Mouse (Mus musculus): ENCODE measurements around the gene Acp2. TPM values are rescaled to one million over a fixed set of nuclear protein-coding genes. Genes with fewer than 3 reads are reported as not detected.

Acp2 gene
- polyA plus RNA-seq, 1 experiment from 2014 or later, result 20.4 TPM

GRCm38 (mm10) chr2:91186208-91186607 is 16.5 kb upstream of the Acp2 start:
- H3K9me3 ChIP-seq (ENCODE audit: control insufficient read depth, low read length), result no peaks in the 10 kb centered on the region
- no peak for ATAC-seq
- no peak overlapping the region for H3K27ac ChIP-seq (ENCODE audit: low read length)
- H3K4me2 ChIP-seq (ENCODE audit: low read depth, low read length), result no peak overlapping the region
- 52% methylated on average over 1 of the region's 1 CpGs for WGBS
- no peaks in the 10 kb centered on the region for H3K27me3 ChIP-seq (replicated peaks; ENCODE audit: control insufficient read depth, insufficient read depth, low read length)
- H3K4me1 ChIP-seq (ENCODE audit: control insufficient read depth, insufficient read depth, low read length), result peaks cover 4% of the 10 kb centered on the region
- no peaks in the 10 kb centered on the region for H3K36me3 ChIP-seq (ENCODE audit: control insufficient read depth, insufficient read depth, low read length)
- no peak overlapping the region for H3K9ac ChIP-seq (ENCODE audit: low read depth, low read length)
- no peak overlapping the region for H3K4me3 ChIP-seq (ENCODE audit: low read length)

DNA sequence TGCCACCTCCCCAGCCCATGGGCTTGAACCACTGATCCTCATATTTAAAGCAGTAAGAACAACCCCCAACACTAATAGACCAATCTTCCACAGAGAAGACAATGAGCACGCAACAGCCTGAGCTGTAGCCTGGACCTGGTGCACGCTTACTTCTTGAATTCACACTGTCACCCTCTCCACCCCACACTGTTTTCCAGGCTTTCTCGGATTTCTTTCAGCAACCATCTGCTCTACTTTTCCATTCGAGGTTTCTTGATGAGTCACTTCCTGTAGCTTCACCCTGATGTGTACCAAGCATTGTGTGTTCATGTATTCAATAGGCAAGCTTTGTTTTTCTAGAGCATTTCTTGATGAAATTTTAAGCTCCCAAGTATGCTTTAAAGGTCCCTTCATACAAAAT is 15.3 kb upstream of the Acp2 start:
- Histone ChIP-seq H3K27ac (ENCODE audit: low read length) (no peak overlapping the region), H3K4me1 (ENCODE audit: control insufficient read depth, insufficient read depth, low read length) (no peaks in the 10 kb centered on the region), H3K4me2 (ENCODE audit: low read depth, low read length) (no peak overlapping the region), H3K9me3 (ENCODE audit: control insufficient read depth, low read length) (no peaks in the 10 kb centered on the region), H3K9ac (ENCODE audit: low read depth, low read length) (no peak overlapping the region), H3K27me3 (replicated peaks; ENCODE audit: control insufficient read depth, insufficient read depth, low read length) (no peaks in the 10 kb centered on the region), H3K4me3 (ENCODE audit: low read length) (no peak overlapping the region), H3K36me3 (ENCODE audit: control insufficient read depth, insufficient read depth, low read length) (no peaks in the 10 kb centered on the region)
- WGBS, result 55% methylated on average over 4 of the region's 4 CpGs
- no peak for ATAC-seq

DNA sequence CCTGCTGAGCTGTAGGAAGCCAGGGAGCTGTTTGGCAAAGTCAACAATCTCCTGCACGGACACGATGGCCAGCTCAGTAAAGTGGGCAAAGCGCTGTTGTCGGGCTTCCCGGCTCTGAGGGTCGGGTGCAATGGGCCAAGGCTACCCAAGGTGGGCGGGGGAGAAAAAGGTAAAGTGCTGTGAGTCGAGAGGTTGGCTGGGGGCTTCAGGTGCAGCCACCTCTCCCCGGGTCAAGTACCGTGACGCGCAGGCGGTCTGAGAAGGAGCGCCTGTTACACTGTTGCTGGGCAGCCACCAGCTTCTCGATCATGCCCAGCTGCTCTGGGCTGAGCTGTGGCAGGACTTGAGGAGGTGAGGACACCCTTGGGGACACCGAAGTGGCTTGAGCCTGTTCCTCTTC is 12.2 kb upstream of the Acp2 start:
- Histone ChIP-seq H3K4me1 (ENCODE audit: control insufficient read depth, insufficient read depth, low read length) (peaks cover 11% of the 10 kb centered on the region), H3K4me3 (ENCODE audit: low read length) (no peak overlapping the region), H3K27me3 (replicated peaks; ENCODE audit: control insufficient read depth, insufficient read depth, low read length) (no peaks in the 10 kb centered on the region), H3K4me2 (ENCODE audit: low read depth, low read length) (no peak overlapping the region), H3K9me3 (ENCODE audit: control insufficient read depth, low read length) (no peaks in the 10 kb centered on the region), H3K27ac (ENCODE audit: low read length) (no peak overlapping the region), H3K36me3 (ENCODE audit: control insufficient read depth, insufficient read depth, low read length) (no peaks in the 10 kb centered on the region), H3K9ac (ENCODE audit: low read depth, low read length) (no peak overlapping the region)
- ATAC-seq, result no peak
- 84% methylated on average over 16 of the region's 16 CpGs for WGBS

- peak; percentile 94 for ATAC-seq
- peak overlapping the region; percentile 64 for H3K9ac ChIP-seq (ENCODE audit: low read depth, low read length)
Observed at GRCm38 (mm10) chr2:91194624-91195332, 7.9 kb upstream of the Acp2 start.

DNA sequence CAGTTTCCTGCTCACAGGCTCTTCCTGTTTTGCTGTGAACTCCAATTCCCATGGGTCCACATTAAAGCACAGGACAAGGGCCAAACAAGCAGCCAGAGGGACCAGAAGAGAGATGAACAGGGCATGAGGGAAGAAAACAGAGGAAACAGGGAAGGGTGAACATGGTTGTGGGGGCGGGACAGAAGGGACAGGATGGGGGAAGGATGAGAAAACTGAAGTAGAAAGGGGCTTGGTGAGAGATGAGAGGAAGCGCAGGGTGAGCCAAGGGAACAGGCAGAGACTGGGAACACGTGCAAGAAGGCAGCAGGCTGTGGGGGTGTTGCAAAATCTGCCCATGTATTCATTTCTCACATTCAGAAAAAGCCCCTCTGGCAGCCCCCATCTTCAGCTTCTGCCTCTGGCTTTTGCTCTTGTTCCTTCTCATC is 6.1 kb upstream of the Acp2 start:
- H3K27ac ChIP-seq (ENCODE audit: low read length), result no peak overlapping the region
- H3K27me3 ChIP-seq (replicated peaks; ENCODE audit: control insufficient read depth, insufficient read depth, low read length), result no peaks in the 10 kb centered on the region
- 65% methylated on average over 3 of the region's 3 CpGs for WGBS
- H3K9me3 ChIP-seq (ENCODE audit: control insufficient read depth, low read length), result no peaks in the 10 kb centered on the region
- no peaks in the 10 kb centered on the region for H3K36me3 ChIP-seq (ENCODE audit: control insufficient read depth, insufficient read depth, low read length)
- no peak for ATAC-seq
- no peak overlapping the region for H3K9ac ChIP-seq (ENCODE audit: low read depth, low read length)
- no peak overlapping the region for H3K4me2 ChIP-seq (ENCODE audit: low read depth, low read length)
- H3K4me3 ChIP-seq (ENCODE audit: low read length), result no peak overlapping the region
- H3K4me1 ChIP-seq (ENCODE audit: control insufficient read depth, insufficient read depth, low read length), result peaks cover 14% of the 10 kb centered on the region

More at GRCm38 (mm10) chr2:91194624-91195332, 7.9 kb upstream of the Acp2 start:
- H3K9me3 ChIP-seq (ENCODE audit: control insufficient read depth, low read length), result no peaks in the 10 kb centered on the region
- peak overlapping the region; percentile 71 for H3K4me2 ChIP-seq (ENCODE audit: low read depth, low read length)
- H3K27ac ChIP-seq (ENCODE audit: low read length), result peak overlapping the region; percentile 75
- WGBS, result 3% methylated on average over 27 of the region's 27 CpGs
- H3K4me1 ChIP-seq (ENCODE audit: control insufficient read depth, insufficient read depth, low read length), result peaks cover 12% of the 10 kb centered on the region
- no peaks in the 10 kb centered on the region for H3K36me3 ChIP-seq (ENCODE audit: control insufficient read depth, insufficient read depth, low read length)
- no peaks in the 10 kb centered on the region for H3K27me3 ChIP-seq (replicated peaks; ENCODE audit: control insufficient read depth, insufficient read depth, low read length)
- H3K4me3 ChIP-seq (ENCODE audit: low read length), result peak overlapping the region; percentile 48

DNA sequence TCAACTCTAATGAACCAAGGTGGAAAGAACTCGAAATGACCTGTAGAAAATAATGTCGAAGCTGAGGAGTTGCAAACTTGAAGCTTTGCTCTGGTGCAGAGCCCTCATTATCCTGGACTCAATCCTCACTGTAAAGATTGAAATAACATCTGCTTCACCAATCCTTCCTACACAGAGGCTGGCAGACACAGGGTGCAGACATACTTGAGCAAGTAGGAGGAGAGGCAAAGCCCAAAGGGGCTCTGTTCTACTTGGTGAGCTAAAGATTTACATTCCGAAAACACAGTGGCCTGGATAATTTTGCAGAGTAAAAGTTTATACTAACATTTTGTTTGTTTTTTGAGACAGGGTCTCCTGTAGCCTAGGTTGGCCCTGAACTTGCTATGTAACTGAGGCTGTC is 3.8 kb upstream of the Acp2 start:
- WGBS, result 85% methylated on average over 3 of the region's 3 CpGs
- no peak for ATAC-seq
- Histone ChIP-seq H3K36me3 (ENCODE audit: control insufficient read depth, insufficient read depth, low read length) (no peaks in the 10 kb centered on the region), H3K4me1 (ENCODE audit: control insufficient read depth, insufficient read depth, low read length) (peaks cover 24% of the 10 kb centered on the region), H3K27ac (ENCODE audit: low read length) (no peak overlapping the region), H3K27me3 (replicated peaks; ENCODE audit: control insufficient read depth, insufficient read depth, low read length) (no peaks in the 10 kb centered on the region), H3K4me3 (ENCODE audit: low read length) (no peak overlapping the region), H3K9me3 (ENCODE audit: control insufficient read depth, low read length) (no peaks in the 10 kb centered on the region), H3K4me2 (ENCODE audit: low read depth, low read length) (no peak overlapping the region), H3K9ac (ENCODE audit: low read depth, low read length) (no peak overlapping the region)

DNA sequence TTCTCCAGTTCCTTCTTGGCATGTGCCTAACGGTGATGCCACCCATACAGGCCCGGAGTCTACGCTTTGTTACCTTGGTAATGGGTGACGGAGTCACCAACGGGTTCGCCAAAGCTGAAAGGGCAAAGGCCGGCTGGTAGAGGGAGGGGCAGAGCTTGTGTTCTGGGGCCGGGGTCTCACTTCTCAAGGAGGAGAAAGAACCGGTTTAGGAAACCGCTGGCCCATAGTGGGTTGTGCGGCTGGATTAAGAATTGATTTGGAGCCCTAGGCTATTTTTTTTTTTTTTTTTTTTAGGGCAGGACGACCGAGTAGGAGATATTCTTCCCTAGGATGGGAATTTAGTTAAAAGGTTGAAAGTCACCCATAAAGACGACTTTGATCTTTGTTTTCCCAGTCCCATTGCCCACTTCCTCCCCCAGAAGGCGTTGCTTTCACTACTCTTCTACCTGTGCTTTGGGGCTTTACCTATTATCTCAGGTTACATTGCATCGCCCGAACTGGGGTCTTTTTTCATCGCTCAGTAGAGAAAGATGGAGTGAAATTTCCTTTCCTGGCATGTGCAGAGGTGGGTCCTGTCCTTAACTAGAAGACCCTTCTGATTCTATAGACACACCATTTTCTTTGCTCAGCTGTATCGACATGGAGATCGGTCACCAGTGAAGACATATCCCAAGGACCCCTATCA is 429 bp downstream of the Acp2 start:
- peak overlapping the region; percentile 90 for H3K4me3 ChIP-seq (ENCODE audit: low read length)
- no peaks in the 10 kb centered on the region for H3K27me3 ChIP-seq (replicated peaks; ENCODE audit: control insufficient read depth, insufficient read depth, low read length)
- H3K4me1 ChIP-seq (ENCODE audit: control insufficient read depth, insufficient read depth, low read length), result peaks cover 13% of the 10 kb centered on the region
- peak overlapping the region; percentile 68 for H3K4me2 ChIP-seq (ENCODE audit: low read depth, low read length)
- ATAC-seq, result no peak
- no peaks in the 10 kb centered on the region for H3K9me3 ChIP-seq (ENCODE audit: control insufficient read depth, low read length)
- WGBS, result 10% methylated on average over 20 of the region's 20 CpGs
- peaks cover 9% of the 10 kb centered on the region for H3K36me3 ChIP-seq (ENCODE audit: control insufficient read depth, insufficient read depth, low read length)
- H3K9ac ChIP-seq (ENCODE audit: low read depth, low read length), result peak overlapping the region; percentile 95
- peak overlapping the region; percentile 99 for H3K27ac ChIP-seq (ENCODE audit: low read length)

- H3K27ac ChIP-seq (ENCODE audit: low read length), result no peak overlapping the region
- H3K9me3 ChIP-seq (ENCODE audit: control insufficient read depth, low read length), result no peaks in the 10 kb centered on the region
- H3K4me3 ChIP-seq (ENCODE audit: low read length), result no peak overlapping the region
- H3K4me1 ChIP-seq (ENCODE audit: control insufficient read depth, insufficient read depth, low read length), result peaks cover 13% of the 10 kb centered on the region
- no peak for ATAC-seq
- H3K36me3 ChIP-seq (ENCODE audit: control insufficient read depth, insufficient read depth, low read length), result peaks cover 11% of the 10 kb centered on the region
- no peaks in the 10 kb centered on the region for H3K27me3 ChIP-seq (replicated peaks; ENCODE audit: control insufficient read depth, insufficient read depth, low read length)
- no peak overlapping the region for H3K4me2 ChIP-seq (ENCODE audit: low read depth, low read length)
- WGBS, result 92% methylated on average over 9 of the region's 9 CpGs
- no peak overlapping the region for H3K9ac ChIP-seq (ENCODE audit: low read depth, low read length)
Observed at GRCm38 (mm10) chr2:91206254-91206775, 3.6 kb downstream of the Acp2 start.

DNA sequence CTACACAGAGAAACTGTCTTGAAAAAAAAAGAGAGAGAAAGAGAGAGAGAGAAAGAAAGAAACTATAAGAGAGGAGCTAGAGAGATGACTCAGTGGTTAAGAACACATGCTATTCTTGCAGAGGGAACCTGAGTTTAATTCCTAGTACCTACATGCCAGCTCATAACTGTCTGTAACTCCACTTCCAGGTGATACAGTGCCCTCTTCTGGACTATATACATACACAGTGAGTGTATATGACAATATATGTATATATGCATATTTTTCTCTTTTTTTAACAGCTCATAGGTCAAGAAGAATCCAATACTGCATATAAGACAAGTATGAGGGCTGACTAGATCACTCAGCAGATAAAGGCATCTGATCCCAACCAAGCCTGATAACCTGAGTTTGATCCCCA is 10.6 kb downstream of the Acp2 start:
- Histone ChIP-seq H3K27ac (ENCODE audit: low read length) (no peak overlapping the region), H3K27me3 (replicated peaks; ENCODE audit: control insufficient read depth, insufficient read depth, low read length) (no peaks in the 10 kb centered on the region), H3K4me3 (ENCODE audit: low read length) (no peak overlapping the region), H3K36me3 (ENCODE audit: control insufficient read depth, insufficient read depth, low read length) (peaks cover 5% of the 10 kb centered on the region; the same call in 1 of the 2 replicates), H3K4me2 (ENCODE audit: low read depth, low read length) (no peak overlapping the region), H3K4me1 (ENCODE audit: control insufficient read depth, insufficient read depth, low read length) (no peaks in the 10 kb centered on the region), H3K9me3 (ENCODE audit: control insufficient read depth, low read length) (no peaks in the 10 kb centered on the region), H3K9ac (ENCODE audit: low read depth, low read length) (no peak overlapping the region)
- no peak for ATAC-seq

Measured in intestine, embryonic 16.5 days (tissue).